Mouse (Mus musculus) left cerebral cortex, adult 11 months (tissue): ENCODE results near the gene Gbp2b.
"Not testable (repeated sequence)": the region's sequence is repeated elsewhere in the genome, so short reads cannot be mapped to it uniquely, and the experiment has no call there.

ENCODE experiments used
- DNase-seq: peaks from one replicate; pipeline ENCODE4 v3.0.0; 2022; ENCODE audit warnings: low spot score

Gene Gbp2b

GRCm38 (mm10) chr3:142594547-142594946 lies at the start of gene Gbp2b:
Gene Gbp2b (plus strand): TSS chr3:142594847.
- no peak for DNase-seq

GRCm38 (mm10) chr3:142546690-142547089 lies 48.0 kb upstream of the Gbp2b start:
- DNase-seq, result no peak

DNA sequence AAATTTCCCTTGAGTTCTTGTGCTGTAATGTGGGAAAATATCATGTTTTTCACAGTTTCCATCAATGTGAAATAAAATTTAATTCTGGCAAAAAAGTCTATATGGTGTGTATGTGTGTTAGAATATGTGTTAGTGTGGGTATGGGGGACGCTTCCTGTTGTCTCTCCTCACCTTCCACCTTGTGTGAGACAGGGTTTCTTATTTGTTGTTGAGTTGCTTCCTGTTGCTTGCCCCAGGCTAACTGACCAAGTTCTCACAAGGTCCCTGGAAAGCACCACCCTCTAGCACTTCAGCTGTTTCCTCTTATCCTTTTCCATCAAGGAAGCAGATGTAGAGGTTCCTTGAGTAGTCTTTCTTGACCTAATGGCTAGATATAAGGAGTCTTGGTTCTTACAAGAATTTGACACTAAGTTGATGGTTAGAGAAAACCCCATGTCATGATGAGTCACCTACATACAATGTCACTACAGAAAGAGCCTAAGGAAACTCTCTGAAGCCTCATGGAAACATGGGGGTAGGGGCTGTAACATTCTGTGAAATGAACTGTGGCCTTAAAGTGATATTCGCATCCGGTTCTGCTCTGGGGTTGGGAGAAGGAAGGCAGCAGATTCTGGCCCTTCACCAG lies 44.5 kb upstream of the Gbp2b start:
- no peak for DNase-seq

GRCm38 (mm10) chr3:142554601-142555000 lies 40.0 kb upstream of the Gbp2b start:
- DNase-seq, result no peak

- no peak for DNase-seq
Observed at GRCm38 (mm10) chr3:142555623-142556022, 39.0 kb upstream of the Gbp2b start.

GRCm38 (mm10) chr3:142559632-142560228 lies 34.9 kb upstream of the Gbp2b start, which contains the start of gene Gbp3:
Gene Gbp3 (plus strand): TSS chr3:142560026.
- no peak for DNase-seq

DNA sequence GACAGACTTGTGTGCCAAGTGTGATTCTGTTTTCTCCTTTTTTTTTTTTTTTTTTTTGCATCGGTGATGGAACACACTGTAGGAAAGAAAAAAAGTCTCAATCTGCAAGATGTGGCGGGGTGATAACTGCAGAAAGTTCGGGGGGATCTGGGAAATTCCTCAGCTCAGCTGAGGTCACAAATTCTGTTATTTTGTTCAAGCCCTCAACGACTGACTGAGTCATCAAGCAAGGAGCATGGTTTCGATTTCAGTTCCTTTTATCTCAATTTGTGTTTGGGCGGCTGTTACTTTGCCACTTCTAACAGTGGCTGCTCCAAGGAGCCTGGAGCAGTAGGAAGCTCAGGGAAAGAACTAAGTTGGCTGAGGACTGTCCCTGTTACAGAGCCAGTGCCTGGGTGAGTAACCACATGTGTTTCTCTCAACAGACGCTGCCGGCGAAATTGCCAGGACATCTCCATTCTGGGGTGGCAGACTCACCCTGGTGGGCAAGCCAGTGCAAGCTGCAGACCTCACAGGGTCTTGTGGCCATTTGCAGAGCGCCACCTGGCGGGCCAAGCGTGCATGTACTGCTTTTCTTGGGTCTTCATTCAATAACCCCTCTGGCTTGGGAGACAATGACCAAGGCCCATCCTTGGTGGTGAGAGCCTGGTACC lies 34.2 kb upstream of the Gbp2b start:
- DNase-seq, result peak; percentile 42

DNA sequence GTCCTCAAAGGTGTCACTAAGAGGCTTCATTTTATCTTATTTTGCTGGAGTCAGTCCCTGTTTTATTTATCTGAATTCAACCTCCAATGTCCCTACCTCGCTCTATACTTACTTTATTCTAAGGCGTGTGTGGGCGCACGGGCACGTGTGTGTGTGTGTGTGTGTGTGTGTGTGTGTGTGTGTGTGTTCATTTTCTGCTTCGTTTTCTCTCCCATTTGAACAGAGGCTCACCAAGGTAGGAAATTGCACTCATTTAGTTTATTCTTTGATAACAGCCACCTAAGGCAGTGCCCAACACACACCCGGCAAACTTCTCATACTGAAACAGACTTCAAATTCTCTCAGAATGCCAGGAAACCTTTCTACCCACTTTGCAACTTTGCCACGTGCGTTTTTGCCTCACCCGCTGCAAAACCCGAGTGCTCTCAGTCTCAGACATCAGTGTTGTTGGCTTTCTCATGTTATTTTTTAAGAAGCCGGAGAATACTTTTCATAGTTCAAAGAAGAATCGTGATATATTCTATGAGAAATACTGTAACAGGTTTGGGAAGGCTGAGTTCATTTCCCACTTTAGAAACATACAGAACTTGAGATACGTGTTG lies 33.5 kb upstream of the Gbp2b start:
- DNase-seq, result no peak

DNA sequence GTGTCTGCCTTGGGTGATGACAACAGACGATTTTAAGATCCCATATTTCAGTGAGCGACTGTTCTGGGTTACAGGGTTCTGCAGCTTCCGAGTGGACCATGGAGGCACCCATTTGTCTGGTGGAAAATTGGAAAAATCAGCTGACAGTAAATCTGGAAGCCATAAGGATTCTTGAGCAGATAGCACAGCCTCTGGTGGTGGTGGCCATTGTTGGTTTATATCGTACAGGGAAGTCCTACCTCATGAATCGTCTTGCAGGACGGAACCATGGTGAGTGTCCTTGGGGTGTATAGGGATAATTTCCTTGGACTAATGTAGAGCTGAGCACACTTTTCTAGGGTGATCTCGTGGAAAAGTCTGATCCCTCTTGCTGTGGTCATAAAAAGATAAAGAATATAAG lies 33.0 kb upstream of the Gbp2b start:
- no peak for DNase-seq

DNA sequence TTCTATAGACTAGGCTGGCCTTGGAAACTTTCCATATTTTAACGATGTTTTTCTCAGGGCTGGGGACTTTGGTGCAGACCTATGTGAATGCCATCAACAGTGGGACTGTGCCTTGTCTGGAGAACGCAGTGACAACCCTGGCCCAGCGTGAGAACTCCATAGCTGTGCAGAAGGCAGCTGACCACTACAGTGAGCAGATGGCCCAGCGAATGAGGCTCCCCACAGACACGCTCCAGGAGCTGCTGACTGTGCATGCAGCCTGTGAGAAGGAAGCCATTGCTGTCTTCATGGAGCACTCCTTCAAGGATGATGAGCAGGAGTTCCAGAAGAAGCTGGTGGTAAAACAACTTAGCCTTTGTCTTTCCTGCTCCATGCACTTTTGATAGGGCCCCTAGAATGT lies 27.2 kb upstream of the Gbp2b start:
- DNase-seq, result not testable (repeated sequence)

- DNase-seq, result no peak
Observed at GRCm38 (mm10) chr3:142570738-142571137, 23.9 kb upstream of the Gbp2b start.

- no peak for DNase-seq
Observed at GRCm38 (mm10) chr3:142577108-142577507, 17.5 kb upstream of the Gbp2b start.

DNA sequence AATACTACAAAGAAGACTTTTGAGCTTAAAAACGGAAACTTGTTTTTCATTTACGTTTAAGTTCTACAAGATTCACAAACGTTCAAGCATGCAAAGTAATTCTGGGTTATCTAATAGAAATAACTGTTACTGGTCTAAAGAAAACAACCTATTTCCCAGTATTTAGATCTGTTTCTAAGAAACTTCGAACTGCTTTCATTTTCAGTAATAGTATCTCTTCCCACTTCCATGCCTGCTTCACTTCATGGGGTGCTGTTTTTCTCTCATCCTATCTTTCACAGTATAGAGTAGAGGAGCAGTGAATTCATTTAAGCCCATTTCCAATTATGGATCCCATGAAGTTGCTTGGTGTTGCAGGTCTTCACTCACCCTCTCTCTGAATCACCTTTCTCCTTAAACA lies 16.3 kb upstream of the Gbp2b start:
- DNase-seq, result no peak

DNA sequence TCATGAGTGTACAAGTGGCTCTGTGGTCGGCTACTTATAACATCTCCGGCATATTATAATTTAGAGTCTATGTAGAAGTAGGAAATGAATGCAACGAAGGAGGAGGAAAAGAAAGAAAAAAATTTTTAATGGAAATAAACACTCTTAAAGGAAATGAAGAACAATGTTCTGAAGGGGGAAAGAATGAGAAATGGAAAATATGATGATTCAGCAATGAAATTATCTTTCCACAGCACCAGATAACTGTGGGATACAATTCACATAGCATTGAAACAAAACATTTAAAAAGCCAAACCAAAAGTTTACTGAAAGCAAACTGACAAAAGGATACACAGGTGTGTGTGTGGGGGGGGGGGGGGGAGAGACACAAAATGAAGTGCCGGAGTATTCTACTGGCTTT lies 11.6 kb upstream of the Gbp2b start:
- no peak for DNase-seq

DNA sequence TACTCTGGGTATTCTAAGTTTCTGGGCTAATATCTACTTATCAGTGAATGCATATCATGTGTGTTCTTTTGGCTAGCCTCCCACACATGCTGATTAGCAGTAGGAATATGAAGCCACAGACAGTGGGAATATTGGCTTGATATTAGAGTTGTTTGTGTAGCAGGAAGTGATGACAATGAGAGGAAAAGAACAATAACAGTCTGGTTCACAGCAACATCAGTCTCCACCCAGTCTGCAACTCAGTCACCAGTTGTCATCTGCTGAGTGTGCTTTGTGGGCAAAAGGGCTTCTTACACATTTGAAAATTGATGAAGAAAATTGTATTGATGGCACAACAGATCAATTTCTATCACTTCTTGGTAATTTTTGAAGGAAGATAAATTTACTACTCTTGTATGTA lies 7.3 kb upstream of the Gbp2b start:
- DNase-seq, result no peak

- no peak for DNase-seq
Observed at GRCm38 (mm10) chr3:142588888-142589287, 5.8 kb upstream of the Gbp2b start.

DNA sequence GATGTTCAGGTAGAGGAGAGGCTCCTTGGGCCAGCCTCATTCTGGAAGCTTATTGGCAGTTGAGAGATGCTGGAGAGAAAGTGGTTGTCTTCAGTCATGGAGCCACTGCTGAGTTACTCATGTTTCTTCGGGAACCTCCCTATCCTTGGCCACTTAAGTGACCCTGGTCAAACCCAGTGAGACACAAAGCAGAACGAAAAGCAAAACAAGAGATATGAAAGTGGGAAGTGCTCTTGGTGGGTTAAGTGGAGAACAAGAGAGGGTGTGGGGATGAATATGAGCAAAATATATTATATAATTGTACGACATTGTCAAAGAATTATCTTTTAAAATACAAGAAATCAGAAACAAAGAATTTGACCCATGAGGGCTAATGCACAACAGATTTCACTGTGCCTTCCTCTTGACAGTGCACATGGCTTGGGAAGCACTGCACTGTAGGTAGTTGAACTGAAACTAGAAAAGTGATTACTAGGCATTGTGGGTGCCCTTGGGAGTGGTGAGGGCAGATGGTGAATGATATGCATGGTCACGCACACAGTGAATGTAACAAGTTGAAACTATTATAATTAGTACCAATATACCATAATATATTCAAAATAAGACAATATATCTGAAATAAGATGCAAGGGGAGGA lies 4.1 kb upstream of the Gbp2b start:
- DNase-seq, result no peak

- DNase-seq, result no peak
Observed at GRCm38 (mm10) chr3:142597923-142598322, 3.3 kb downstream of the Gbp2b start.

- no peak for DNase-seq
Observed at GRCm38 (mm10) chr3:142601675-142602074, 7.0 kb downstream of the Gbp2b start.

DNA sequence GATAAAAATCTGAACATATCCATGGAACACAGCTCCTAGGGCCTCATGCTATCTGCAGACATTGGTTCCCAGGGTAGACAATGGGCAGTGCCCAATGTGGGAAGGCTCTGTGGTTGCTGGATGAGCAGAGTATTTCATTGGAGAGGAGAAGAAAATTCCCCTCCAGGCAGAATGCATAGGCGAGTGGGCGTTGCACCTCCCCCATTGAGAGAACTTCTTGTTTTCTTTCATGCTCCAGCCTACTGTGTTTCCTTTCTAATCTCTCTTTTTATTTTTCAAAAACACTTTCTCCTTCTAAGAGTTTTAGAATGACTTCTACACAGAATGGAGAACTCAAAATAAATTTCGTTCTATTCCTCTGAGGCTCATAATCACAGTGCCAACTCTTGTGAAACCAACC lies 24.0 kb downstream of the Gbp2b start:
- DNase-seq, result no peak

GRCm38 (mm10) chr3:142619606-142620005 lies 25.0 kb downstream of the Gbp2b start:
- no peak for DNase-seq

GRCm38 (mm10) chr3:142620111-142620955 lies 25.7 kb downstream of the Gbp2b start, which contains the start of gene Gbp2:
Gene Gbp2 (plus strand): TSS chr3:142620602.
- DNase-seq, result no peak
